Mouse (Mus musculus) telencephalon, adult 2 months (tissue): ENCODE results near the gene Nostrin.

Experiments
- DNase-seq: peaks from one replicate; pipeline ENCODE4 v3.0.0-alpha.2; 2011; ENCODE audit warnings: low read depth, low spot score

Gene Nostrin

DNA sequence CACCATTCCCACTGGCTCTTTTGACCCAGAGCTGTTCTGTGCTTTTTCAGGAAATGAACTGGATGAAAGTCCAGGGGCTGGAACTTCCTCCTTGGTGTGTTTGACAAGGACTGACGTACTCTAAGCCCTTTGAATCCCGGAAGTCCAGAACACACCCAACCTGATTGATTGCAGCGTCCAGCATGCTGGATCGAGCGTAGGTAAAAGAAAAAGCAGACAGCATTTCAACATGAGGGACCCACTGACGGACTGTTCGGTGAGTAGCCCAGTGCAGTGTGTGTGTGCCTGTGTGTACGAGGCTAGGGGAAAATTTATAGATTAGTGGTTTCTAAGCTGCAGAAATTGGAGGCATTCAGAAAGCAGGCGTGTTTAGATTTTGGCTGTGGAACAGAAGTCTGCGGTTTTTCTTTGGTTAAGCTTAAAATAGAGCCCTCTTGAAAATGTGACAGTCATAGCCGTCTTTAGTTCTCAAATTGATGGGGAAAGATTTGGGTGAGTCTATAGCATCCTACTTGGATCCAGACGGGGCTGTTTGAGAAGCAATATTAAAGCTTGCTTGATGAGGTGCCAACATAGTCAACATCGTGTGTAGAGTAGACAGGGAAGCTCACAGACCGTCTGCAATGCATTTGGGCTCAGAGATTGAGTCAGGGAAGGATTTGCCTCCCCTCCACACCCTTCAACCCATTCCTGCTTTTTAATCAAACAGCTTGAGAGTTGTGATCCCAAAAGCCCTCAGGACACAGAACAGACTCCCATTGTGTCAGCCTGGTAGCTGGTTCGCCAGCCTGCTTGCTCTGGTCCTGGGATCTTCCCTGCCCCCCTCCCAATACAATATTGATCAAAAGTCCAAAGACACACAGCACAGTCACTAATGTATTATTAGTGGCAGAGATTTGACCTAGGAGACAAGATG is at the start of gene Nostrin:
Gene Nostrin (plus strand): TSS at position 140 of the 916 bp plus-strand sequence.
- peak; percentile 45 for DNase-seq

DNA sequence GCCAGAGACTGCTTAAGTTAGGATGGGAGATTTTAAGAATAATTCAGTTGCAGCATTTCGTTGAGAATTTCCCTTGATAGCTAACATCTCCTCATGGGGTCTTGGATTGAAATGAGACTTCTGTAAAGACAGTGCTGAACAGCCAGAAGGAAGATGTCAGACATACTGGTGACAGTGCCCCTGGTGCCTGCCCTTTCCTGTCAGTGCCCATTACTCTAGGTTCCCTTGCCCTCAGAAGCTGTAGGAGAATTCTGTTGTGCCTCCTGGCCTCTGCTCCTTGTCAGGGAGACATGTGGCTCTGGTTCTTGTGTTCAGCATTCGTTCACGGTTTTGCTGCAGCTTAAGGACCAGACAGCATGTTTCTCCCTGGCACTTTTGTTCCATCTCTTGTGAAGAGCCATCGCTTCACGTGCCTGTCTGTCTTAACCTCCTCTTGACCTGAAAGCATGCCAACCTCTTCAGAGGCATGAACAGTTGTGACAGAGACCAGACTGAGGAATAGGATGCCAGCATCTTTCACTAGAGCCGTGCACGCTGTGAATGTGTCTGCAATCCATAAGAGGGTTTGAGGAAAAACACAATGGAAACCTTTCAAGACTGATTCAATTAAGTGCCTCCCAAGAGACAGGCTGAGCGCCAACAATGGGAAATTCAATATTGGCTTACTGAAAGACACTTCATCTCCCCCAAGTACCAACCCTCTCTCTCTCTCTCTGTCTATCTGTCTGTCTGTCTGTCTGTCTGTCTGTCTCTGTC is 48.9 kb upstream of the Nostrin start:
- DNase-seq, result no peak

DNA sequence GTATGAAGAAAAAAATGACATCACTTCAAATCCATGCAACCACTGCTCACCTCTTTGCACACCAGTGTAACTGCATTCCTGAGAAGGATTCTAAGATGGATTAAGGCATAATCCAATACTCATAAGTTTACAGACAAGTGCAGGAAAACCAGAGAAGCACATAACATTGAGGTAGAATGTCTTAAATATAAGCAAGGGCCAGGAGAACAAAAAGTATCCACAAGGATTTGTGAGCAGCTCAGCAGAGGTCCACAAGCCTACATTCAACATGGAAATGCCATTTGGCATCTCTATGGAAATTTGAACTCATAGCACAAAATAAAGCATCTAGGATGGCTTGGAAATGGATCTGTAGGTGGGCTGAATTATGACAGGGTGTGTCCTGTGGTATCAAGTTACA is 39.8 kb upstream of the Nostrin start:
- DNase-seq, result no peak

DNA sequence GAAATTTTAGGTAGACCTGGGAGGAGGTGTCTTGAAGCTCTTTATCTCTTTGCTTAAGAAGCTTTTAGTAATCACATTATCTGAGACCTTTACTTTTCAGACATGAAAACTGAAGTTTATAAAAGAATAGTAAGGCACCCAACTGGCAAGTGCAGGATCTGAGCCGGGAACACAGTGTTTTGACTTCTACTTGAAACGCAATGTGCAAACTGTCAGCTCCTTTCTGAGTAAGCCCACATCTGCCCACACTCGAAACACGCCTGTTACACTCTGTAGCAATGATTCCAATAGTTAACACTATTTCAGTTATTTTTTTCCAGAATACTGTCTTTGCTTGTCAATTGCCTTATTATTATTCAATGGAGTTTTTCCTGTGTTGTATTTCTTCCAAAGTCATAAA is 38.8 kb upstream of the Nostrin start:
- DNase-seq, result peak; percentile 46

DNA sequence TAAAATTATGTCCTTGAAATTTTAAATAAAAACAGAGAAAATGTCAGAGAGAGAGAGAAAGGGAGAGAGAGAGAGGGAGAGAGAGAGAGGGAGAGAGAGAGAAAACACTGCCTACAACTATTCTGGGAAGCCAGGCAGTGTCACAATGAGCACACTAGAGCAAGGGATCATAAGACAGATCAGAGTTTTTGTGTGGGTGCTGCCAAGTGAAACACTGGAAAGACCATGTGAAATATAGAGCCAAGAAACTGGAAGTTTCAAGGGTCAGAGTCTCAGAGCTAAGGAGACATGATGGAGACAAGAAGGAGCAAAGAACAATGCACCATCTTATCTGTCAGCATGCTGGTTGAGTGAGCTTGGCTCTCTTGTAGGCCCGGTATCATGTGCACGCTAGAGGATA is 38.1 kb upstream of the Nostrin start:
- DNase-seq, result no peak

DNA sequence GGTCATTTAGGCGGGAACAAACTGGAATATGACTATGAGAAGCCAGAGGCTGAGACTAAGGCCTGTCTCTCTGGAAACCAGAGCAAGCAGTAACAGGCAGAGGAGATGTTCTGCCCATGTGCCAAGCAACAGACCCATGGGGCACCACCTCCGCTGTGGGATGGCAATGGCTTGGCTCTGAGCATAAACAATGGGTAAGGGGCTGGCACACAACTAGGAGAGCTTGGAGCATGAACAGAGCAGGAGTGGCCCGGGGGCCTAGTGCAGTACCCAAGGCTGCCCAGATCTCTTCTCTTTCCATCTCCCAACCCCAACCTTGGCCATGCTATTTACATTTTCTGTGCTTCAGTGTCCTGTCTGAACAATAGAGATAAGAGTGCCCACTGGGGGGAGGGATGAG is 36.9 kb upstream of the Nostrin start:
- DNase-seq, result no peak

DNA sequence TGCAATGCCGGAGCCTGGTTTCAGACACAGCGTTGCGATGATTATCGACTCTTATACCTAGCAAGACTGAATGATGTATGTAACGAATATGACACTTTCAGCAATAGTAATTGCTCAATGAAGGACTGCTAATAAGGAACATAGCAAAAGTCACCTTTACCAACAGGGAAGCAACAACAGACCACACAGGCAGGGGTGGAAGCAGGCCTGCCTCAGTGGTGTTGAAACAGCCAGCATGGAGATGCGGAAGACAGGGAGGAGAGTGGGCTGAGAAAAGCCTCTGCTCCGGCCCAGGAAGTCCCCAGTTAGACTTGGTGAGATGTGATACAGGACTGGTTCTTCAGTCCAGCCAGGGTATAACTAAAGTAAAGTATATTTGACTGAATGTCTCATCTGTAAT is 36.5 kb upstream of the Nostrin start:
- DNase-seq, result no peak

DNA sequence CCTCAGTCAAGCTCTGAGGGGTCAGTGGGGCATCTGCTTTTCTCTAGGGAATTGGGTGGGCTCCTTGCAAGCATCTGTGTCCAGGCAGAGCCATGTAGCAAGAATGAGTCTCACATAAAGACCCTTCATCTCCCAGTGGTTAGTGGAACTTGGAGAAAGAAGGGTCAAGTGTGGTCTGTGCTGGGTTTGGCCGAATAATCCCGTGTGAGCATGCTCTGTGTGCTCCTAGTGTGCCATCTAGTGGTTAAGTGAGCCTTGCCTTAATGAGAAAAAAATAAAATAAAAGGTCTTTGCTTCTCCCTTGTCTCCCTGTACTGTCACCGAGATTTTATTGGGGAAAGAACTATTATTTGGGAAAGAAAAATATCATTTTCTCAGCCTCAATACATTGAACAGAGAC is 34.9 kb upstream of the Nostrin start:
- no peak for DNase-seq

DNA sequence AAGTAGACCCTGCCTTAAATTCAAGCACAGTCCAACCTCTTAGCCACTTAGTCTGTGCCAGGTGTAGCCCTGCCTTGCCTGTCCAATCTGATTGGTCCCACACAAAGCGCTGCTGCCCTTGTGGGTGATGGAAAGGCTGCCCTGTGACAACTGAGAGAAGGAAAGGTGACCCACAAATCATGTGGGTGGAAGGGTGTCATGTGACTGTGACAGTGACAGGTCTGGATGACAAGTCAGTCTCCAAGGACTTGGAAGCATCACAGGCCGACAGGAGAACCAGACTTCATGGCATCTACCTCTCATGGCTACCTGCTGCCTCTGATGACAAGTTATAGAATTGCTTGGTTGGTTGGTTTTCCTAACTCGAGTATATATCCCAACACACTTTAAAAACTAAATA is 32.1 kb upstream of the Nostrin start:
- DNase-seq, result no peak

DNA sequence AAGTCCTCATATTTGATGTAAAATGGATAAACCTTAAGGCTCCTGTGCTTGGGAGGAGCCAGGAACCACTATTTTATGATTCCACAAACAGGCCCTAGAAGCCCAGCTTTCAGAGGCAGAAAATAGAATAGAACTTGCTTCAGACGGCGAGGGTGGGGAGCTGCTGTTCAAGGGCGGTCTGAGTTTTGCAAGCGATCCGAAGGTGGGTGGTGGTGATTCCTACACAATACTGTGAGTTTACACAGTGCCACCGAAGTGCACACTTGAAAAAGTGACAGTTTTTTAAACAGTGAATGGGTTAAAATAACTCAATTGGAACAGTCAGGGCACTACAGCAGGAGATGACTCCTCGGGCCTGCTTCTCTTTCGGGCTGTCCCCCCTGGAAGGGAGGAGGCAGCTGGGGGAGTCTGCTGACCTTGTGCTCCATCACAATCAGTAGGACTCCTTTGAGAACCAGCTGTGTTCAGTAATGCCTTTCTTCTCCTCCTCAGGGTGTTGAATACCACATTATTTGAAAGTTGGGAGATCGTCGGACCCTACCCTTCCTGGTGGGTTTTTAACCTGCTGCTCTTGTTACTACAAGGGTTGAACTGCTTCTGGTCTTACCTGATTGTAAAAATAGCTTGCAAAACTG is 31.0 kb upstream of the Nostrin start:
- DNase-seq, result peak; percentile 36

DNA sequence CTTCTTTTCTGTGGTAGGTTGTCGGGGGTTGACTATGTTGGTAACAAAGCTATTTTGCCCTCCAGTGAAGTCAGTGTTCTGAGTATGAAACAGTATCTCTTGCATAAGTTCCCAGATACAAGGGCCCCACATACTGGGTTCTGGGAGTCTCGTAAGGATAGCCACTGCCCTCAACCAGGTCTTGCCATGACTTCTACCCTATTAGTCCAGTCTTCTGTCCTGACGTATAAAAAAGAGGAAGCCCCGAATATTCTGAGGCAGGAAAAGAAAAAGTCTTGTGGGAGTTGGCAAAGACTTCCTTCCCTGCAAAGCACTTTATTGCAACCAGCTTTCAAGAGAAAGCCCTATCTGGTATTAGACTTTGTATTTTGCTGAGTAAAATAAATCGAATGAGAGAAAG is 26.4 kb upstream of the Nostrin start:
- DNase-seq, result no peak

DNA sequence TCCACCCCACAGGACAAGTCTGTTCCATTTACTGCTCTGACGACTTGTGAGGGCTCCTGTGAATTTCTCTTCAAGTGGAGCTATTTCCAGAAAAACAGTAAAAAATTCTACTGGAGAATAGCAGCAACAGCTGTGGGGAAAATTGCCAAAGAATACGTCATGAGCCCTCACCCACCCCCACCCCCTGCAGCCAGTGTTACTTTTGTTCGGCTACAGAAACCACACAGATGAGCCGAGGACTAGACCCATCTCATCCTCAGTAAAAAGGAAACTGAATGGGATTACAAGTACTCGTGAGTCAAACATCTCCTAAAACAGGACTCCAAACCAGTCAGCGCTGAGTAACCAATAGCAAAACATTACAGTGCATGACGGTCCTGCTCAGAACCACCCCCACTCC is 25.9 kb upstream of the Nostrin start:
- peak; percentile 48 for DNase-seq

DNA sequence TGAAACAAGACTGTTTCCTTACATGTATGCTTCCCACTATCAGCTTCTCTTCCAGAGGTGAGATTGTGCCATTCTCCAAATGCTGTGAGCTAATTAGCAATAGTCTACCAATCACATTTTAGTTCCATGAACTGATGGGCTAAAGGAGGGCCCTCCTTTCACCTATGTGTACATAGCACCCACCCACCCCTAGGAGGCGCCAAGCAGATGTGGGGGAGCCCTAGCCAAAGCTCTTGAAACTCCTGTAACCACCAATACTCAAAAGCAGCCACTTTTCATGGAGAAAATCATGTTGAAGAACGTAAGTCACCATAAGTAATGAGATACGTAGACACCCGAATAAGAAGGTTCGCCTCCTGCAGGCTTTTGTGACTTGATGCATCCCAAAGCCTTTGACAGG is 23.0 kb upstream of the Nostrin start:
- DNase-seq, result no peak

DNA sequence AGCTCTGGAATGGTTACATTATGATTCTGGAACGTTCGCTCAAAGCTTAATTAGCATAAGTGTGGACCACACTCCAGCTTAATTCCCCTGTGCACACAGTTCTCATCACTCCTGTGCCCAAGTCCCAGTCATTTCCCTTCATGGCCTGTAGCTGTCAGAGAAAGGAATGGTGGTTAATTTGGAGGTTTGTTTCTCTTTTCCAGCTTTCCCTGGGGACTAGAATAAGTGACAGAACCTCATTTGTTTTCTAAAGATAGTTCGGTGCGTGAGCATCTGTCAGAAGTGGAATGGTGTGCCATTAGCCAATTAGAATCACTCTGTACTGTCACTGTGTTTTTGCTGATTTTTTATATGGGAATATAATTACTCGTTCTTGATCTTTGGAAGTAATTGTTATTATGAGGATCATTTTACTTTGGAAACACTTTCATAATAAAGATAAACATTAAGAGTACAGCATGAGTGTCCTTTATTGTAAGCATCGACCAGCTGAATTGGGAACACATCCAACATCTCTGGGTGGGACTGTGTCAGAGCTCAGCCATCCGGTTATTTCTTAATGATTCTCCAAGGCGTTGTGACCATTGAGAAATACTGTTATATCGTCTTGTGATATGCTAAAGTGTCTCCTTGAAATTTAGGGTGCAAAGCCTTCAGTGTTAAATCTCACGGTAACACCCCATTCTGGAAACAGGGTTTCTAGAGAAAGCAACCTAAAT is 21.6 kb upstream of the Nostrin start:
- DNase-seq, result no peak

DNA sequence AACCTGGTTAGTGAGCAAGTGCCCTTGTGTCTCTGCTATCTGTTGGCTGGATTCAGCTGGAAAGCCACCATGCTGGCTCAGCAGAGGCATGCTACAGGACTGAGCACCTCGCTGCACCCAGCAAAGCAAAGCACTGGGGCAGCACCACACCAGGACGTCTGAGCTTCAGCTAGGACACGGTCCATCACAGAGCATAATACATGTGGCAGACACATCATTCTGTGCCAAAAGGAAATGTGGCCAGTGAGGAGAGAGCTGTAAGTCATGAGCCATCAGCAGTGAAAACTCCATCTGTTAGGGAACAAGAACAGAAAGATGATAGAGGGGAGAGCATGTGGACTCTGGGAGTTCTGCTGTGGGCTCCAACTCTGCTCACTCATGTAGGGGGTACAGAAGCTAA is 19.7 kb upstream of the Nostrin start:
- no peak for DNase-seq

DNA sequence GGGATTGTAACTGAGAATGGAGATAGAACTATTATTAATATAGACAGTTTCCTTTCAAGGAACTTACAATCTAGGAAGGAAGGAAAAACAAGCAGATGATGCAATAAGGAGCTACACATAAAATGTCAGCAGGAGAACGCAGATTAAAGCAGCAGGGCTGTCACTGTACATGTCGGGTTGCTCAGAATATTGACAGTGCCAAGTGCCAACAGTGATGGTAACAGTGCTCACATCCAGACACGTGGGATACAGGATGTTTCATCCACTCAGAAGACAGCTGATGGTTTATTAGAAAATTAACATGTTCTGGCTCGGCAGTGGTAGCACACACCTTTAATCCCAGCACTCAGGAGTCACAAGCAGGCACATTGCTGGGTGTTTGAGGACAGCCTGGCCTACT is 18.8 kb upstream of the Nostrin start:
- DNase-seq, result no peak

DNA sequence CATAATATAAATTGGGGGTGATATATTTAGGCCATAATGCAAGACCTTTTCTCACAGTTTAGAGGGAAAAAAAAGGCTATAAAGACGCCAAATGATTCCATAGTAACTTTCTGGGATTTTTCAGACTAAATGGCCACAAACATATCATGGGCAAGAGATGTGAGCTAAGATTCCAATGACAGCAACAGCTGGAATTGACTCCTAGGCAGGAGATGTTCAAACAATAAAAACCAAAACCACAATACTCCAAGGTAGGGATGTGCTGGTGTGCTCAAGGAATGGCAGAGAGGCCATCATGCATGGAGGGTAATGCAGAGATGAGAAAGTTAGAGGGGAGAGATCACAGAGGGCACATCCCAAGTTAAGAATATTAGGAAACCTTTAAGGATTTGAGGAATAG is 16.6 kb upstream of the Nostrin start:
- DNase-seq, result no peak

DNA sequence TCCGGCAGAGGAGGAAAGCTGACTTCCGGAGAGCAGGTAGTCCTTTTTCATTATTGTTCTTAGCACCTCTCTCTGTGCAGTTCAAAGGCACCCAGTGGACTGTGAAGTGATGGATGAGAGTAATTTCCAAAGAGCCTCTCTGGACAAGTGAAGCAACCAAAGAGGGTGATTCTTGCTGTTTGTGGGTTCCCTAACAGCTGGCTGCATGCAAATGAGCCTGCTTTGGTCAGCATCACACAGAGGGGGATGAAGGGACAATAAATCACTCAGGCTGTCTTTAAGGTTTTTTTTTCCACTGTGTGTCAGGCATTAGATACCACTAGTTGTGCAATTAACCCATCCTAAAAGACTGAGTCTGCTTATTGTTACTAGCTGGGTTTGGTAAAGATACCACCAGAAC is 15.9 kb upstream of the Nostrin start:
- DNase-seq, result no peak

DNA sequence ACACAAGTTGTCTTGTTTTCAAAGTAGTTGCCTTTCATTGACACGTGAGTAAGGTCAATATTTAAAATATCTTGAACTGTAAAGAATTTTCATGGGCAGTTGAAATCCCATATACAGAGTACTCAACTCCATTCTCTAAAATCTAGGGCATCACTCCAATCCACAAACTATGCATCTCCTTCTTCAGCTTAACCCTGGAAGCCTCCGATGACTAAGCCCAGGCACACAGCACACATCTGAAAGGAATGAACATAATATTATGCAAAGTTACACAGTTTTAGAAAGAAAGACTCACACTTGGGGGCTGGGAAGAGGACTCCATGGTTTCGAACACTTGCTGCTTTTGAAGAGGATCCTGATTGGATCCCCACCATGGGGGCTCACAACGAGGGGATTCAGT is 13.9 kb upstream of the Nostrin start:
- DNase-seq, result no peak

DNA sequence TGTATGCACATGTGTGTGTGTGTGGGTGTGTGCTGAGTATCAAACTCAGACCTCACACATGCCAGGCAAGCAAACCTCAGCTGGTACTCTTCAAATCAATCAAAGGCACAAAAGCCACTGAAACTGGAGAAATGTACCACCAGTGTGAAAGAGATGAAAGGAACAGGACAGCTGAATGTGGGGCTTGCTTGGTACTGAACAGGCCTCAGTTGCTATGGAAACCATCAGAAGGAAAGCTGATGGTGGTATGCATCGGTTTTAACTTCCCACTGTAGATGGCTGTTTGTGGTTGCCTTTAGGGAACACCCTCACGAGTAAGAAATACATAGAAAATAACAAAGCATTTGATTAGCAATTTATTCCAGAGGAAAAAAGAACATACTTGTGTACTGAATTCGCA is 10.2 kb upstream of the Nostrin start:
- DNase-seq, result no peak

DNA sequence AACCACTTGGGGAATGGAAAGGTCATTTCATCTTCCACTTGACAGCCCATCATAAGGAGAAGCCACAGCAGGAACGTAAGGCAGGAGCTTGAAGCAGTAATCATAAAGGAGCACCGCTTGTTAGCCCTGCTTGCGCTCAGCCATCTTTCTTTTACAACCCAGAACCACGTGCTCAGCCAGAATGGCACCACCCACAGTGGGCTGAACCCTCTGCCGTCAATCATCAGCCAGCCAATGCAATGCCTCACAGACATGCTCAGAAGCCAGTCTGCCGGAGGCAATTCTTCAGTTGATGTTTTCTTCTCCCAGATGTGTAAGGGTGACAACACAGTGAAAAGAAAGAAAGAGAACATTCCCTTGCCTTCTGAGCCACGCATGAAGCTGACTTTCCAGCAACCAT is 7.3 kb upstream of the Nostrin start:
- no peak for DNase-seq

DNA sequence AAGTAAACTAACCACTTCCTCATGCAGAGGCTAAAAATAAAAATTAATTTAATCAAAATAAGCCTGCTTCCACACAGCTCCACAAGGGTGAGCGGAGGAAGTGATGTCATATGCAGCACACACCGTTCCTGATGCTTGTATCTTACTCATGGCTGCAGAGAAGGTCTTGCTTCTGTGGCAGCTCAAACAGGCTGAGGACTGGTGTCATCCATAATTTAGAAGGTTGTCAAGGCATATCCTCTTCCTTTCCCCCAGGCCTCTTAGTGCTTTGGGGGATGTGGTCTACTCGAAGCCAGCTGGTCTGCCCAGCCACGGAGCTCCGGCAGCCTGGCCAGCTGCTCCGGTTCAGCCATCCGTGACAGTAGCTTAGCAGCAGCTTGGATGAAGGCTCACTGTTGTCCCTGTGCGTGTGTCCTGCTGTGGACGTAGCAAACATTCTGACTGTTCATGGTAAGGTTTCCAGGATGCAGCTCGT is 6.6 kb upstream of the Nostrin start:
- DNase-seq, result no peak
